Mouse (Mus musculus) frontal cortex, postnatal 14 days (tissue): ENCODE data around the gene Gsap.
A peak's percentile ranks its signal among the peaks of the same experiment; 100 is the strongest.

Experiments used
- DNase-seq, 2 experiments: peaks; one replicate each; pipeline ENCODE4 v3.0.0; 2022; ENCODE audit warnings: low spot score in 2 of 2

The Gsap gene

GRCm38 (mm10) chr5:21185764-21186685 is at the start of gene Gsap:
TSS of gene Gsap (plus strand) at chr5:21186255.
- DNase-seq = peak in 1 of 2 experiments; percentile 26

- DNase-seq = no peak
Observed at GRCm38 (mm10) chr5:21136575-21136974, 49.5 kb upstream of the Gsap start.

- DNase-seq = peak; percentile 61 to 64
Observed at GRCm38 (mm10) chr5:21139505-21139904, 46.5 kb upstream of the Gsap start.

- DNase-seq = peak in 1 of 2 experiments; percentile 13
Observed at GRCm38 (mm10) chr5:21141133-21141551, 44.9 kb upstream of the Gsap start.

- no peak for DNase-seq
Observed at GRCm38 (mm10) chr5:21141626-21142025, 44.4 kb upstream of the Gsap start.

- DNase-seq = no peak
Observed at GRCm38 (mm10) chr5:21143032-21143431, 43.0 kb upstream of the Gsap start.

- no peak for DNase-seq
Observed at GRCm38 (mm10) chr5:21144506-21145169, 41.4 kb upstream of the Gsap start.

- DNase-seq = no peak
Observed at GRCm38 (mm10) chr5:21148358-21148757, 37.7 kb upstream of the Gsap start.

GRCm38 (mm10) chr5:21153672-21154071 is 32.4 kb upstream of the Gsap start:
- no peak for DNase-seq

- DNase-seq = no peak
Observed at GRCm38 (mm10) chr5:21156770-21157169, 29.3 kb upstream of the Gsap start.

- DNase-seq = no peak
Observed at GRCm38 (mm10) chr5:21159536-21159935, 26.5 kb upstream of the Gsap start.

GRCm38 (mm10) chr5:21160781-21161180 is 25.3 kb upstream of the Gsap start:
- DNase-seq = no peak

- DNase-seq = no peak
Observed at GRCm38 (mm10) chr5:21163421-21163820, 22.6 kb upstream of the Gsap start.

GRCm38 (mm10) chr5:21168689-21169345 is 17.2 kb upstream of the Gsap start:
- peak in 1 of 2 experiments; percentile 12 for DNase-seq

- no peak for DNase-seq
Observed at GRCm38 (mm10) chr5:21169346-21169745, 16.7 kb upstream of the Gsap start.

GRCm38 (mm10) chr5:21169877-21170276 is 16.2 kb upstream of the Gsap start:
- no peak for DNase-seq

GRCm38 (mm10) chr5:21170440-21170839 is 15.6 kb upstream of the Gsap start:
- no peak for DNase-seq

GRCm38 (mm10) chr5:21170898-21171297 is 15.2 kb upstream of the Gsap start:
- no peak for DNase-seq

- no peak for DNase-seq
Observed at GRCm38 (mm10) chr5:21171336-21171735, 14.7 kb upstream of the Gsap start.

GRCm38 (mm10) chr5:21172316-21172715 is 13.7 kb upstream of the Gsap start:
- DNase-seq = no peak

GRCm38 (mm10) chr5:21175132-21176112 is 10.6 kb upstream of the Gsap start:
- DNase-seq = no peak
